39 mouse cellular contexts compared by ENCODE assay signal in the genomic region with DNA sequence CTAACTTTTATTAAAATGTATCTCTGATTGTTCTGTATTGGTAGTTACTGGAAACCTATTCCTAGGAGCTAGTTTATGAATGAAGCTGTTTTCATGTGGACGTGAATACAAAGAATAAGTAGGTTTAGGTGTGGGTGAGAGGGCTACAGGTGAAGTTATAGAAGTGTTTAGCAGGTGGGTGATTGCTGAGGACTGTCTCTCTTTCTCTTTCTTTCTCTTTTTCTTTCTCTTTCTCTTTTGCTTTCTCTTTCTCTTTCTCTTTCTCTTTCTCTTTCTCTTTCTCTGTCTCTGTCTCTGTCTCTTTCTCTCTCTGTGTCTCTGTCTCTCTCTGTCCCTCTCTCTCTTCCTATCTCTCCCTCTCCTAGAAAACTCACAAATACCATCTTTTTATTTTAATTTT. TPM values are rescaled to one million over a fixed set of nuclear protein-coding genes. Genes with fewer than 3 reads are reported as not detected.
"Had no signal": no experiment of that assay in that cellular context is flagged by ENCODE, and none has a peak within 500 bp of the region (broad histone marks: within the 10 kb centered on the region; RNA-seq: fewer than 3 reads in every experiment).

No protein-coding gene starts in this region.

- H3K36me3 ChIP-seq: heart, embryonic 12.5 days; heart, embryonic 13.5 days; heart, embryonic 15.5 days; hindbrain, embryonic 10.5 days; hindbrain, embryonic 12.5 days; hindbrain, embryonic 13.5 days; hindbrain, embryonic 15.5 days; intestine, embryonic 15.5 days; kidney, embryonic 15.5 days had no signal

- H3K9ac ChIP-seq: heart, embryonic 12.5 days; heart, embryonic 13.5 days; heart, embryonic 15.5 days; hindbrain, embryonic 12.5 days; hindbrain, embryonic 13.5 days; hindbrain, embryonic 14.5 days; hindbrain, embryonic 15.5 days; intestine, embryonic 15.5 days; kidney, embryonic 15.5 days had no signal

- H3K4me1 ChIP-seq: heart, embryonic 12.5 days; heart, embryonic 13.5 days; heart, embryonic 15.5 days; hindbrain, embryonic 10.5 days; hindbrain, embryonic 13.5 days; intestine, embryonic 15.5 days; kidney, embryonic 15.5 days had no signal

- H3K9me3 ChIP-seq: heart, embryonic 12.5 days; heart, embryonic 15.5 days; hindbrain, embryonic 10.5 days; hindbrain, embryonic 12.5 days; intestine, embryonic 15.5 days; kidney, embryonic 15.5 days had no signal

- ATAC-seq: hindbrain, embryonic 16.5 days; hindbrain, postnatal 0 days; inflammation-experienced regulatory T-cells, adult 6 months; intestine, embryonic 15.5 days; intestine, embryonic 16.5 days; intestine, postnatal 0 days had no signal

- H3K27ac ChIP-seq: heart, embryonic 13.5 days; heart, embryonic 15.5 days; hindbrain, embryonic 10.5 days; hindbrain, embryonic 12.5 days; hindbrain, embryonic 13.5 days; hindbrain, embryonic 14.5 days; hindbrain, embryonic 15.5 days; hindbrain, postnatal 0 days; intestine, embryonic 15.5 days; kidney, embryonic 15.5 days; kidney, postnatal 0 days; layer of hippocampus, adult 2 months; left cerebral cortex, adult 2 months had no signal

- H3K27me3 ChIP-seq: heart, embryonic 12.5 days; heart, embryonic 13.5 days; heart, embryonic 15.5 days; hindbrain, embryonic 12.5 days; hindbrain, embryonic 13.5 days; hindbrain, embryonic 15.5 days; intestine, embryonic 15.5 days; kidney, embryonic 15.5 days had no signal

- DNase-seq: heart, postnatal 10 days; heart, postnatal 14 days; heart, postnatal 36 days; heart, postnatal 4 days; kidney, adult 11 months; kidney, adult 18-20 months; kidney, adult 2 months; kidney, adult 8-10 months; kidney, adult 9 months; kidney, postnatal 10 days; kidney, postnatal 14 days; kidney, postnatal 25 days; kidney, postnatal 36 days; kidney, postnatal 4 days; layer of hippocampus, adult 9-11 months; layer of hippocampus, postnatal 36 days had no signal

- H3K4me3 ChIP-seq: heart, embryonic 12.5 days; heart, embryonic 13.5 days; heart, embryonic 15.5 days; hindbrain, embryonic 10.5 days; hindbrain, embryonic 12.5 days; hindbrain, embryonic 13.5 days; hindbrain, embryonic 15.5 days; intestine, embryonic 15.5 days; kidney, embryonic 15.5 days; layer of hippocampus, adult 2 months; left cerebral cortex, adult 2 months had no signal

- H3K4me2 ChIP-seq: heart, embryonic 12.5 days; heart, embryonic 13.5 days; heart, embryonic 15.5 days; hindbrain, embryonic 12.5 days; hindbrain, embryonic 13.5 days; hindbrain, embryonic 14.5 days; hindbrain, embryonic 15.5 days; intestine, embryonic 15.5 days; kidney, embryonic 15.5 days had no signal

RNA-seq across cellular contexts. Expression of gene Dscam, which starts 20.1 kb away (rescaled TPM):
- total RNA-seq: heart, postnatal 10 days; heart, postnatal 25 days; heart, postnatal 36 days had no signal
- polyA plus RNA-seq: heart, embryonic 12.5 days; heart, embryonic 13.5 days; heart, embryonic 14.5 days; heart, embryonic 15.5 days; heart, embryonic 16.5 days; heart, postnatal 0 days; kidney, embryonic 14.5 days had no signal
